Mouse (Mus musculus): ENCODE results near the gene Cfap221. TPM values are rescaled to one million over a fixed set of nuclear protein-coding genes. Genes with fewer than 3 reads are reported as not detected.

Cfap221 gene
- polyA plus RNA-seq, 1 experiment from 2014 or later = 0.09 TPM

- WGBS = 76% methylated on average over 4 of the region's 4 CpGs
- peaks cover 4% of the 10 kb centered on the region; the same call in 1 of the 2 replicates for H3K4me1 ChIP-seq
- no peak overlapping the region for H3K27ac ChIP-seq
- H3K36me3 ChIP-seq = no peaks in the 10 kb centered on the region
- H3K4me2 ChIP-seq (replicated peaks) = no peak overlapping the region
- no peak overlapping the region for H3K4me3 ChIP-seq
- H3K9ac ChIP-seq = no peak overlapping the region
- H3K27me3 ChIP-seq = no peaks in the 10 kb centered on the region
- ATAC-seq (ENCODE audit: low FRiP score, low read depth) = no peak
- no peaks in the 10 kb centered on the region for H3K9me3 ChIP-seq
Observed at GRCm38 (mm10) chr1:119891865-119892264, 105.2 kb downstream of the Cfap221 start.

GRCm38 (mm10) chr1:119891149-119891548, 105.9 kb downstream of the Cfap221 start:
- Histone ChIP-seq H3K27me3 (no peaks in the 10 kb centered on the region), H3K9me3 (no peaks in the 10 kb centered on the region), H3K4me3 (no peak overlapping the region), H3K36me3 (no peaks in the 10 kb centered on the region), H3K27ac (no peak overlapping the region), H3K4me1 (peaks cover 10% of the 10 kb centered on the region; the same call in 1 of the 2 replicates), H3K9ac (no peak overlapping the region), H3K4me2 (replicated peaks) (no peak overlapping the region)
- no peak for ATAC-seq (ENCODE audit: low FRiP score, low read depth)
- WGBS = 88% methylated on average over 9 of the region's 9 CpGs

- Histone ChIP-seq H3K4me1 (0 out of 2 replicates have a peak, but pooled peaks cover 7% of the 10 kb centered on the region), H3K9me3 (no peaks in the 10 kb centered on the region), H3K27ac (no peak overlapping the region), H3K36me3 (no peaks in the 10 kb centered on the region), H3K27me3 (no peaks in the 10 kb centered on the region), H3K9ac (no peak overlapping the region), H3K4me3 (no peak overlapping the region), H3K4me2 (replicated peaks) (no peak overlapping the region)
- 87% methylated on average over 16 of the region's 16 CpGs for WGBS
- ATAC-seq (ENCODE audit: low FRiP score, low read depth) = no peak
Observed at GRCm38 (mm10) chr1:119889347-119889746, 107.7 kb downstream of the Cfap221 start.

GRCm38 (mm10) chr1:119886320-119886719, 110.7 kb downstream of the Cfap221 start:
- no peak overlapping the region for H3K27ac ChIP-seq
- 0 out of 2 replicates have a peak, but pooled peaks cover 7% of the 10 kb centered on the region for H3K4me1 ChIP-seq
- H3K4me3 ChIP-seq = no peak overlapping the region
- no peaks in the 10 kb centered on the region for H3K36me3 ChIP-seq
- H3K4me2 ChIP-seq (replicated peaks) = no peak overlapping the region
- no peak overlapping the region for H3K9ac ChIP-seq
- 46% methylated on average over 7 of the region's 7 CpGs for WGBS
- ATAC-seq (ENCODE audit: low FRiP score, low read depth) = peak; percentile 36; the same call in 1 of the 2 replicates
- no peaks in the 10 kb centered on the region for H3K27me3 ChIP-seq
- no peaks in the 10 kb centered on the region for H3K9me3 ChIP-seq

GRCm38 (mm10) chr1:119884272-119884671, 112.8 kb downstream of the Cfap221 start:
- WGBS = 88% methylated on average over 3 of the region's 3 CpGs
- Histone ChIP-seq H3K27me3 (no peaks in the 10 kb centered on the region), H3K36me3 (no peaks in the 10 kb centered on the region), H3K4me2 (replicated peaks) (no peak overlapping the region), H3K9me3 (no peaks in the 10 kb centered on the region), H3K27ac (no peak overlapping the region), H3K9ac (no peak overlapping the region), H3K4me1 (0 out of 2 replicates have a peak, but pooled peaks cover 7% of the 10 kb centered on the region), H3K4me3 (no peak overlapping the region)
- ATAC-seq (ENCODE audit: low FRiP score, low read depth) = no peak

- Histone ChIP-seq H3K4me3 (no peak overlapping the region), H3K27ac (no peak overlapping the region), H3K9me3 (no peaks in the 10 kb centered on the region), H3K4me1 (0 out of 2 replicates have a peak, but pooled peaks cover 6% of the 10 kb centered on the region), H3K9ac (no peak overlapping the region), H3K36me3 (no peaks in the 10 kb centered on the region), H3K4me2 (replicated peaks) (no peak overlapping the region), H3K27me3 (no peaks in the 10 kb centered on the region)
- no peak for ATAC-seq (ENCODE audit: low FRiP score, low read depth)
- WGBS = 80% methylated on average over 7 of the region's 7 CpGs
Observed at GRCm38 (mm10) chr1:119878909-119879308, 118.1 kb downstream of the Cfap221 start.

- Histone ChIP-seq H3K36me3 (no peaks in the 10 kb centered on the region), H3K4me2 (replicated peaks) (no peak overlapping the region), H3K4me3 (no peak overlapping the region), H3K4me1 (0 out of 2 replicates have a peak, but pooled peaks cover 6% of the 10 kb centered on the region), H3K27ac (no peak overlapping the region), H3K9ac (no peak overlapping the region), H3K9me3 (no peaks in the 10 kb centered on the region), H3K27me3 (no peaks in the 10 kb centered on the region)
- WGBS = 87% methylated on average over 4 of the region's 4 CpGs
- ATAC-seq (ENCODE audit: low FRiP score, low read depth) = no peak
Observed at GRCm38 (mm10) chr1:119877469-119877868, 119.6 kb downstream of the Cfap221 start.

Other genes starting within 250 kb of the Cfap221 start
- 3.9 and 5.0 TPM in 2 replicates for gene Ptpn4, start 159.6 kb downstream of the Cfap221 start, polyA plus RNA-seq (2015; fragmentation: Nextera tagmentation; extraction: Ambion mirVana)
- 8.1 and 8.7 TPM in 2 replicates for gene Tmem177, start 84.0 kb downstream of the Cfap221 start, polyA plus RNA-seq (2015; fragmentation: Nextera tagmentation; extraction: Ambion mirVana)
- 0.20 and 0.27 TPM in 2 replicates for gene Sctr, start 9.7 kb upstream of the Cfap221 start, polyA plus RNA-seq (2015; fragmentation: Nextera tagmentation; extraction: Ambion mirVana)
- gene Tmem37, start 76.8 kb upstream of the Cfap221 start, polyA plus RNA-seq (2015; fragmentation: Nextera tagmentation; extraction: Ambion mirVana) = 6.7 and 7.6 TPM in 2 replicates
- gene Dbi, start 123.8 kb upstream of the Cfap221 start, polyA plus RNA-seq (2015; fragmentation: Nextera tagmentation; extraction: Ambion mirVana) = 605 and 606 TPM in 2 replicates
- gene 3110009E18Rik, start 124.0 kb upstream of the Cfap221 start, polyA plus RNA-seq (2015; fragmentation: Nextera tagmentation; extraction: Ambion mirVana) = 18.9 and 20.9 TPM in 2 replicates

All from limb, embryonic 13.5 days (tissue).